Mouse (Mus musculus): ENCODE results near the gene Mrpl28. TPM values are rescaled to one million over a fixed set of nuclear protein-coding genes. Genes with fewer than 3 reads are reported as not detected.
"Not testable (repeated sequence)": the region's sequence is repeated elsewhere in the genome, so short reads cannot be mapped to it uniquely, and the experiment has no call there.

The Mrpl28 gene
- polyA plus RNA-seq, 1 experiment from 2014 or later = 175 TPM

DNA sequence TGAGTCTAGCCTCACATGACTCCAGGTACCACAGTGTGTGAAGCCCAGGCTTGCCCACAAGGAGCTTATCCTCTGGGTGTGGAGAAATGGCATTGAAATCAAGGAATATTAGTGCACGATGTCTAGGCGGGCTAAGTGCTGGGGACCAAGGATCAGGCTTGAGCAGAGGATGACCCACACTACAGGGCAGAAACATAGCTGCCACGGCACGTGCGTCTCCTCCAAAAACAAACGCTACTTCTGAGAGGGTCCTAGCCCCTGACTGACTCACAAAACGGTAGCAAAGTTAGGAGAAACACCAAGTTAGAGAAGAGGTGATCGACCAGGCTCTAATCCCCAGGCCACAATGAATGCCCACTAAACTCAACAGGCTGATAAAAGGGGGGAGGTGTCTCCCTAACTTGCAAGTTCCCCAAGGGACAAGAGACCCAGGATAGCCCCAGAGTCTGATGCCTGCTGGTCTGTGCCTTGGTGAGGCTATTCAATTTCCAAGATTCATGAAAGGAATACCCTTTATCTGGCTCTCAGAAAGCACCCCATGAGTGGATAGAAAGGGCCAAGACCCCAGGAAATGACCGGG lies 28.7 kb upstream of the Mrpl28 start:
- Histone ChIP-seq H3K4me3 (replicated peaks; ENCODE audit: low read depth, low read length) (peak overlapping the region; percentile 64), H3K27ac (peak overlapping the region; percentile 64; the same call in 1 of the 2 replicates), H3K4me2 (ENCODE audit: low read length) (peak overlapping the region; percentile 97), H3K9ac (ENCODE audit: low read depth, low read length) (peak overlapping the region; percentile 81), H3K4me1 (replicated peaks; ENCODE audit: insufficient read depth, low read length) (no peaks in the 10 kb centered on the region), H3K36me3 (ENCODE audit: insufficient read depth, low read length) (no peaks in the 10 kb centered on the region), H3K27me3 (ENCODE audit: insufficient read depth, low read length) (no peaks in the 10 kb centered on the region), H3K9me3 (replicated peaks; ENCODE audit: low read length) (no peaks in the 10 kb centered on the region)
- no peak for ATAC-seq (replicated peaks; ENCODE audit: low FRiP score, low read depth)
- no peak for DNase-seq (ENCODE audit: low spot score)
- no peak for TF ChIP-seq CTCF (IDR thresholded peaks at IDR 0.05; ENCODE audit: low read depth)
- WGBS = 30% methylated on average over 9 of the region's 9 CpGs

DNA sequence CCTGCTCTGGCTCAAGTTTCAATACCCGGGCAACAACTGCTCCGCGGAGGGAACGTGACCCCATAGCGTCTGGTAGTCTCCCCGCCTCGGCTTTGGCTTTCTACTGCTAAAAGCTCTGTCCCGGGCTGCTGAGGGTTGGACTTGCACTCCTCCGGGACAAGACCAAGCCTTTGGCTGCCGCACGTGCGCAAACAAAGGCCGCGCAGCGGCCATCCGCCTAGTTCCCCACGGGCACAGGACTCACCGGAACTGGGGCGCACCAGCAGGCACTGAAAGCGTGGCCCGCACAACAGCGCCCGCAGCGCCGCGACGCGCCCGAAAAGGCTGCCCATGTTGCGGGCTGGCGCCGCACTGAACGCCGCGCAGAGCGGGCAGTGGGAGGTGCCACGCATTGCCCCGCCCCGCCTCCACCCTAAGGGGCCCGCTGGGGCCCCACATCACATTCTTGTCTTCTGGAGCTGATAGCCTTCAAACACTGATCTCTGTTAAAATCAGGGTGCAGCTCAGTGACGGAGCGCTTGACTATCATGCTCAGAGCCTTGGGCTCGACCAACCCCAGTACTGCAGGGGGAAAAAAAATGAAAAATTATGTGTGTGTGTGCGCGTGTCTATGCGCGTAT lies 28.1 kb upstream of the Mrpl28 start, which contains the start of gene Nme4:
TSS of gene Nme4 (minus strand) at position 482 of the 620 bp plus-strand sequence.
- Histone ChIP-seq H3K36me3 (ENCODE audit: insufficient read depth, low read length) (no peaks in the 10 kb centered on the region), H3K27ac (peak within 1 kb of the TSS; percentile 64; the same call in 1 of the 2 replicates), H3K9ac (ENCODE audit: low read depth, low read length) (peak within 1 kb of the TSS; percentile 81), H3K4me3 (replicated peaks; ENCODE audit: low read depth, low read length) (peak within 1 kb of the TSS; percentile 64), H3K27me3 (ENCODE audit: insufficient read depth, low read length) (no peaks in the 10 kb centered on the region), H3K4me2 (ENCODE audit: low read length) (peak within 1 kb of the TSS; percentile 97), H3K9me3 (replicated peaks; ENCODE audit: low read length) (no peaks in the 10 kb centered on the region), H3K4me1 (replicated peaks; ENCODE audit: insufficient read depth, low read length) (no peaks in the 10 kb centered on the region)
- ATAC-seq (replicated peaks; ENCODE audit: low FRiP score, low read depth) (no peak), DNase-seq (ENCODE audit: low spot score) (peak; percentile 65)
- TF ChIP-seq CTCF (IDR thresholded peaks at IDR 0.05; ENCODE audit: low read depth) = no peak
- WGBS = 3% methylated on average over 47 of the region's 47 CpGs

DNA sequence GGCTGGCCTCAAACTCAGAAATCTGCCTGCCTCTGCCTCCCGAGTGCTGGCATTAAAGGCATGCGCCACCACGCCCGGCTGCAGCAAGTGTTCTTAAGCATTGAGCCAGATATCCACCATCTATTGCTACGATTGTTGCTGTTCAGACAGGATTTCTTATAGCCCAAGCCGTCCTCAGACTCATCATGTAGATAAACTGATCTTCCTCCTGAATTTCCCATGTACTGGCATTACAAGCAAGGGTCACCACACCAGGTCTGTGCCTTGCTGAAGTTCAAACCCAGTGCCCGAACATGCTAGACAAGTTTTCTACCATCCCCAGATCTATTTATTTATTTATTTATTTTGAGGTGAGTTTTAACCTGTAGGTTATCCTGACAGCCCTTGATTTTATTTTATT lies 24.8 kb upstream of the Mrpl28 start:
- TF ChIP-seq CTCF (IDR thresholded peaks at IDR 0.05; ENCODE audit: low read depth) = no peak
- no peaks in the 10 kb centered on the region for H3K4me1 ChIP-seq (replicated peaks; ENCODE audit: insufficient read depth, low read length)
- 94% methylated on average over 7 of the region's 7 CpGs for WGBS
- H3K27ac ChIP-seq = no peak overlapping the region
- H3K27me3 ChIP-seq (ENCODE audit: insufficient read depth, low read length) = no peaks in the 10 kb centered on the region
- DNase-seq (ENCODE audit: low spot score) (no peak), ATAC-seq (replicated peaks; ENCODE audit: low FRiP score, low read depth) (no peak)
- no peak overlapping the region for H3K9ac ChIP-seq (ENCODE audit: low read depth, low read length)
- no peak overlapping the region for H3K4me3 ChIP-seq (replicated peaks; ENCODE audit: low read depth, low read length)
- no peak overlapping the region for H3K4me2 ChIP-seq (ENCODE audit: low read length)
- H3K9me3 ChIP-seq (replicated peaks; ENCODE audit: low read length) = no peaks in the 10 kb centered on the region
- H3K36me3 ChIP-seq (ENCODE audit: insufficient read depth, low read length) = no peaks in the 10 kb centered on the region

DNA sequence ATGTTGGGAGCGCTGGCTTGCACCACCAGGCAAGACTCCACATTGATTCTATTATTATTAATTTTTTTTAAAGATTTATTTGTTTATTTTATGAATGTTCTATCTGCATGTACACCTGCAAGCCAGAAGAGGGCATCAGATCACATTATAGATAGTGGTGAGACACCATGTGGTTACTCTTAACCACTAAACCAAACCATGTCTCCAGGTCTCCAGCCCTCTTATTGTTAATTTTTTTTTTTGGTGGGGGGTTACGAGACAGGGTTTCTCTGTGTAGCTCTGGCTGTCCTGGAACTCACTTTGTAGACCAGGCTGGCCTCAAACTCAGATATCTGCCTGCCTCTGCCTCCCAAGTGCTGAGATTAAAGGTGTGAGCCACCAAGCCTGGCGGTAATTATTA lies 24.0 kb upstream of the Mrpl28 start:
- H3K9me3 ChIP-seq (replicated peaks; ENCODE audit: low read length); H3K4me2 ChIP-seq (ENCODE audit: low read length); H3K27me3 ChIP-seq (ENCODE audit: insufficient read depth, low read length); H3K4me1 ChIP-seq (replicated peaks; ENCODE audit: insufficient read depth, low read length); H3K9ac ChIP-seq (ENCODE audit: low read depth, low read length); ATAC-seq (replicated peaks; ENCODE audit: low FRiP score, low read depth); H3K4me3 ChIP-seq (replicated peaks; ENCODE audit: low read depth, low read length); H3K27ac ChIP-seq; H3K36me3 ChIP-seq (ENCODE audit: insufficient read depth, low read length): not testable (repeated sequence)
- DNase-seq (ENCODE audit: low spot score) = peak; percentile 40
- peak; percentile 65 for TF ChIP-seq CTCF (IDR thresholded peaks at IDR 0.05; ENCODE audit: low read depth)
- WGBS = 61% methylated on average over 3 of the region's 3 CpGs

DNA sequence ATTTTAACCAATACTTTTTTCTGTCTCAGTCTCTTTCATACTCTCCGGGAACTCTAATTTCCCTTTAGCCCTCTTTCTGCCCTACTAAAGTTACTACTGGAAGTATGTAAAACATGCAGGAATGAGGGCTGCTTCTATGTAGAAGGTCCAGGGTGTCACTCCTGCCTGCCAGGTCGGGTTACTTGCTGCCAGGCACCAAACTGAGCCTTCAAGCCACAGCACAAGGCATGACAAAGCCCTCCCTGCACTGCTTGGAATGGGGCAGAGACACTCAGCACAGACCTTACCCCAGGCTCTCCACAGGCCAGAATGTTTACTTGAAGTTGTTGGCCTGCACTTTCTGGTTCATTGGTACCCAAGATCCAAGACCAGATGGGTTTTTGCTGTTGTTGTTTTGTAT lies 23.1 kb upstream of the Mrpl28 start:
- WGBS = 32% methylated on average over 2 of the region's 2 CpGs

DNA sequence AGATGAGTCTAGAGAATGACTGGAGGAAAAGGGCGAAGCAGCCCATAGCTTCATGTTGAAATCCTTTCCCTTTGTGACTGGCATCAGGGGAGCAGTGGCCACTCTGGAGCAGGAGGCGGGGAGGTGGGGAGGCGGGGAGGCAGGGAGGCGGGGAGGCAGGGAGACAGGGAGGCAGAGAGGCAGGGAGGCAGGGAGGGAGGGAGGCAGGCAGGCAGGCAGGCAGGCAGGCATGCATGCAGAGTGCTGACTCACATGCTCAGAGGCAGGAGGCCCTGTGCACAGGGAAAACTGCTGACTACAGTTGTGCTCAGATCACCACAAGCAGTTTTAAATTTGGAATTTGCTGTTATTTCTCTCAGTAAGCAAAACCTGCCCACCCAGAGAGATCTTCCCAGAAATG lies 21.8 kb upstream of the Mrpl28 start:
- Histone ChIP-seq H3K4me2 (ENCODE audit: low read length) (no peak overlapping the region), H3K4me1 (replicated peaks; ENCODE audit: insufficient read depth, low read length) (no peaks in the 10 kb centered on the region), H3K36me3 (ENCODE audit: insufficient read depth, low read length) (no peaks in the 10 kb centered on the region), H3K9ac (ENCODE audit: low read depth, low read length) (no peak overlapping the region), H3K27me3 (ENCODE audit: insufficient read depth, low read length) (no peaks in the 10 kb centered on the region), H3K27ac (no peak overlapping the region), H3K9me3 (replicated peaks; ENCODE audit: low read length) (no peaks in the 10 kb centered on the region), H3K4me3 (replicated peaks; ENCODE audit: low read depth, low read length) (no peak overlapping the region)
- no peak for TF ChIP-seq CTCF (IDR thresholded peaks at IDR 0.05; ENCODE audit: low read depth)
- 36% methylated on average over 4 of the region's 4 CpGs for WGBS
- DNase-seq (ENCODE audit: low spot score) (peak; percentile 22), ATAC-seq (replicated peaks; ENCODE audit: low FRiP score, low read depth) (peak; percentile 80)

More for the DNA sequence above, 23.1 kb upstream of the Mrpl28 start:
- Histone ChIP-seq H3K9ac (ENCODE audit: low read depth, low read length) (no peak overlapping the region), H3K27me3 (ENCODE audit: insufficient read depth, low read length) (no peaks in the 10 kb centered on the region), H3K4me3 (replicated peaks; ENCODE audit: low read depth, low read length) (no peak overlapping the region), H3K9me3 (replicated peaks; ENCODE audit: low read length) (no peaks in the 10 kb centered on the region), H3K4me1 (replicated peaks; ENCODE audit: insufficient read depth, low read length) (no peaks in the 10 kb centered on the region), H3K36me3 (ENCODE audit: insufficient read depth, low read length) (no peaks in the 10 kb centered on the region), H3K4me2 (ENCODE audit: low read length) (no peak overlapping the region), H3K27ac (no peak overlapping the region)
- ATAC-seq (replicated peaks; ENCODE audit: low FRiP score, low read depth) (no peak), DNase-seq (ENCODE audit: low spot score) (no peak)
- TF ChIP-seq CTCF (IDR thresholded peaks at IDR 0.05; ENCODE audit: low read depth) = no peak
